Mouse (Mus musculus): ENCODE data around the gene Psmd7.
"Not testable (repeated sequence)": the region's sequence is repeated elsewhere in the genome, so short reads cannot be mapped to it uniquely, and the experiment has no call there.

Gene Psmd7

GRCm38 (mm10) chr8:107587995-107588780, at the start of gene Psmd7:
Gene Psmd7, minus strand, starts transcription at chr8:107588464.
- DNase-seq (ENCODE audit: low spot score): peak; percentile 93

GRCm38 (mm10) chr8:107633734-107634133, 45.5 kb upstream of the Psmd7 start:
- DNase-seq (ENCODE audit: low spot score): no peak

DNA sequence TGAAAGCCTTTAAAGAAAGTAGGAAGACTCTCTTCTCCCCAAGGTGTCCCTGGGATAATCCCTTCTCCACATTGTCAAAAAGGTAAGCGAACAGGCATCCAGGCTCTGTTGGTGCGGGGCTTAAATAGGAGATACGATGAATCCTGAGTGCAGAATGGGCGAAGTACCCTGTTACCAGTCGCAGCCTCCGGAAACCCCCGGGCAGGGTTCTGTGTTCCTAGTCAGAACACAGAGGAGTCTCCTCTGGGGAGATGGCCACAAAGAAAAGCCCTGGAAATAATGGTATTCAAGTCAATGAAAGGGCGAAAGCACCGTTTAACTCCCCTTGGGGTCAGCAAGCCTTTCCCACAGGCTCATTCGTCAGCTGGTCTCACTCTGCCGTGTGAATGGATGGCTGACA, 41.4 kb upstream of the Psmd7 start:
- no peak for DNase-seq (ENCODE audit: low spot score)

DNA sequence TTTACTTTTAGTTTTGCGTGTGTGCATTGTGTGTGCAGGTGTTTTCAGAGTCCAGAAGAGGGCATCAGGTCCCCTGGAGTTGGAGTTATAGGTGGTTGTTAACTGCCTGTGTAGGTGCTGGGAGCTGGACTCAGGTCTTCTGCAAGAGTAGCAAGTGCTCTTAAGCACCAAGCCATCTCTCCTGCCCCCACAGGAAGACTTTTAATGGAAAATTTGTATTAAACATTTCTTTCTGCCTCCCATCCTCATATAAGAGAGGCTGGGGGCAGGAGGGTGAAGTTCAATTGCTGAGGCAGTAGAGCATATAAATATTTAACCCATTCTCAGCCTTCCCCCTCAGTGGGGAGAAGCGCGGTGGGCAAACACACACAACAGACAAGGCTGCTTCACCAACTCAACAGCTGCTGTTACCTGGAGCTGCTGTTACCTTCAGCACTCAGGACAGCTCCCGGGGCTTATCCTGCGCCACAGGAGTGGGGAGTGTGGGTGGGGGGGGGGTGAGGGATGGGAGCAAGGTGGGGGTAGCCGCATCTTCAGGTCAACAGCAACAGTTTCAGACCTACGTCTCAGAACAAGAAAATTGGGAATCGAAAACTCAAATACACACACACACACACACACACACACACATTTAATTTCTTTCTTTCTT, 40.4 kb upstream of the Psmd7 start:
- DNase-seq (ENCODE audit: low spot score): no peak

GRCm38 (mm10) chr8:107627881-107628280, 39.6 kb upstream of the Psmd7 start:
- no peak for DNase-seq (ENCODE audit: low spot score)

GRCm38 (mm10) chr8:107624301-107624700, 36.0 kb upstream of the Psmd7 start:
- not testable (repeated sequence) for DNase-seq (ENCODE audit: low spot score)

DNA sequence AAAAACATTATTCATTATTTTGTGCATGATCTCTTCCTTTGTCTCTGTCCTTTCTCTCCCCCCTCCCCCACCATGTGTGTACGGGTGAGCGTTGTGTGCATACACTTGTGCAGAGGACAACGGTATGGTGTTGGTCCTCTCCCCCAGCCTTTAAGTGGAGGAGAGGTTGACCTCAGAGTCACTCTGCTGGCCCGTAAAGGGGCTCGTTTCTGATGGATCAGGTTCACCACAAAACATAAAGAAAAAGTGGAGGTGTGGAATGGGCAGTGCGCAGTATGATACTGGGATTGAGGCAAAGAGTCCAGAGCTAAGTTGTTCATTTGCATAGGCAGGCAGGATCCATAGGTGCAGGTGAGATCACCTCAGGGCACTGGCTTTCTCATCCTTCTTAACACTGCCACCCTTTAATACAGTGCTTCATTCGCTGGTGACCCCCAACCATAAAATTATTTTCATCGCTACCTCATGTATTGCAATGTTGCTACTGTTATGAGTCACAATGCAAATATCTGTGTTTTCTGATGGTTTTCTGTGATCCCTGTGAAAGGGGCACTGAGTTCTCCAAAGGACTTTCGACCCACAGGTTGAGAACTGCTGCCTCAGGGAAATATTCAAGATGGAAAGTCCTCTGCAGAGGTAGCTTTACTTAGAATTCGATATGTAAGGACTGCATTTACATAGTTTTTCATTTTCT, 33.8 kb upstream of the Psmd7 start:
- no peak for DNase-seq (ENCODE audit: low spot score)

GRCm38 (mm10) chr8:107621136-107621535, 32.9 kb upstream of the Psmd7 start:
- DNase-seq (ENCODE audit: low spot score): no peak

DNA sequence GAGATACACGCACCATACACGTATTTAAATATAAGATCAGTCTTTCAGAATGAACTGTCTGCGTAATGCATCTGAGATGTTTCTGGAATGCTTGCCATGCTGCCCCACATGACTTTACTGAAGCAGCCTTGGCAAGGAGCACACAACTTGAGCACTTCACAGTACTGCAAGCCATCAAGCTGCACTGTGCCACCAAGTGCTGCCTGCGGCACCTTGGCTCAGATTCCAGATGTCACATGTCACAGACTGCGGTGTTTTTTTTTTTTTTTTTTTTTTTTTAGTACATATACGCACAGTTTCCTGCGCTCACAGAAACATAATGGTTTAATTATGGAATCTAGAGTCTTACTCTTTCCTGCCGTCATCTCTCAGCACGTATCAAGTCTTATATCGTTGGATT, 30.2 kb upstream of the Psmd7 start:
- DNase-seq (ENCODE audit: low spot score): no peak

- no peak for DNase-seq (ENCODE audit: low spot score)
Measured at GRCm38 (mm10) chr8:107613411-107613810, 25.1 kb upstream of the Psmd7 start.

GRCm38 (mm10) chr8:107610845-107611244, 22.6 kb upstream of the Psmd7 start:
- no peak for DNase-seq (ENCODE audit: low spot score)

DNA sequence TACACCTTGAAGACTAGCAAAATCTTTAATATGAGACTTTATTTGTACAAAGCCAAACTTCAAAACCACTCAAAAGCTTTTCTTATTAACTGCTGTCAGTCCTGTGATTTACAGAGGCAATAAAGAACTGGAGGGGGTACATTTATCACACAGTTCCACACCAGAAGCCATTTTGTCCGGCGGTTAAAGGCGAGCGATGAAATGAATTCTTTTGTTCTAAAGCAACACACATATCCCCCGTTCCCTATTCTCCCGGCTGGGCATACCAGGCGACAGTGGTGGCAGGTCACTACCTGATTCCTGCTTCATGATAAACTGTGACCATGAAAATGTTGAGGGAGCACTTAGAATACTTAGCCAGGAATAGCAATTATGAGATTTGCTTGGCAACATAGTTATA, 20.5 kb upstream of the Psmd7 start:
- DNase-seq (ENCODE audit: low spot score): no peak

DNA sequence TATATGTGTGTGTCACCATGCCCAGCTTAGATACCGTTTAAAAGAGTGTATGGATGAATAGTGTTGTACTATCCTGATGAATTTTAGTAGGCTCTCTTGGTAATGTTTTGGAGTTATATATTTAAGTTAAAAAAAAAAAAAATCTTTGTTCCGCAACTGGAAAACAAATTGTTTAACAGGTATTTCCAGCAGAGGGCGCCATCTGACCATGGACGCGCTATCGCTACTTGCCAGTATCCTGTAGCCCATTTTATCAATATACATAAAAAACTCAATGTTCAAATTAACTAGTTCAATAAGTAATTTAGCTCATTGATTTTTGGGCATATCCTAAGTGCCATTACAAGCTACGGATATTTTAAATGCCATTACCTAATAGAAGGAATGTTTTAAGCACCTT, 14.8 kb upstream of the Psmd7 start:
- DNase-seq (ENCODE audit: low spot score): peak; percentile 69

DNA sequence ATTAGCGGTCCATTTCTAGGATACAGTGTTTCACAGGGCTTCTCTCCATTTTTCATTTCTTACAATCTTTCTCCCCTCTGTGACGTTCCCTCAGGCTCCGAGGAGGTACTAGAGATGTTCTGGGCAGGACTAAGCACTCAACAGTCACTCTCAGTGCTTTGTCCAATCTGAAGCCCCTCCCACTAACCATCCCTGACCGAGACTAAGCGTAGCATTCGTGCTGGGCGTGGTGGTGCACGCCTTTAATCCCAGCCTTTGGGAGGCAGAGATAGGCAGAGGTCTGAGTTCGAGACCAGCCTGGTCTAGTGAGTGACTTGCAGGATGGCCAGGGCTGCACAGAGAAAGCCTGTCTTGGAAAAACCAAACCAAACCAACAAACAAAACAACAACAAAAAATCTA, 11.4 kb upstream of the Psmd7 start:
- DNase-seq (ENCODE audit: low spot score): no peak

- no peak for DNase-seq (ENCODE audit: low spot score)
Measured at GRCm38 (mm10) chr8:107597731-107598130, 9.5 kb upstream of the Psmd7 start.

- DNase-seq (ENCODE audit: low spot score): no peak
Measured at GRCm38 (mm10) chr8:107594817-107595216, 6.6 kb upstream of the Psmd7 start.

GRCm38 (mm10) chr8:107593967-107594729, 5.9 kb upstream of the Psmd7 start:
- DNase-seq (ENCODE audit: low spot score): no peak

DNA sequence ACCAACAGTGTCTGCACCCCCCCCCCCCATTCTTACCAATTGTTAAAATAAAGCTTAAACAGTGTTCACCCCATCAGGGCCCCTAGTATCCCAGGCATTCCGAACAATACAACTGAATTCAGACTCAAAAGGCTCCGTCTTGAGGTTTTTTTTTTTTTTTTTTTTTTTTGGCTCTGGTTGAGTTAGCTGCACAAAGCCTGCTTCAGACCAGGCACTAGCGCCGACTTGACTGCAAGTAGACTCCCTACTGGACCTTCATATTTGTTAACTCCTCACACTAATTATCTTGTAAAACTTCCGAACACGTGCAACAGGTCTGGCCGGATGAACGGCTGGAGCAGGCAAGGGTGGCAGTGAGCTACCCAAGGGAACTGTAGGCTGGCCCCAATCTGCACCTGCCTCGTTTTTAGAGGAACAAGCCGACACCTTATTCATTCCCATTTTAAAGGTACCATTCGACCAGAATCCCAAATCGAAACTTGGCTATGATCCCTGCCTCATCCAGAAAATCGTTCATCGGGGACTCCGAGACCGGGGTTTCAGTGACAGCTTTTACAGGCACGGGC, 752 bp downstream of the Psmd7 start:
- peak; percentile 41 for DNase-seq (ENCODE audit: low spot score)

- no peak for DNase-seq (ENCODE audit: low spot score)
Measured at GRCm38 (mm10) chr8:107582136-107582535, 6.1 kb downstream of the Psmd7 start.

GRCm38 (mm10) chr8:107581536-107581935, 6.7 kb downstream of the Psmd7 start:
- no peak for DNase-seq (ENCODE audit: low spot score)

GRCm38 (mm10) chr8:107580879-107581278, 7.4 kb downstream of the Psmd7 start:
- DNase-seq (ENCODE audit: low spot score): no peak

DNA sequence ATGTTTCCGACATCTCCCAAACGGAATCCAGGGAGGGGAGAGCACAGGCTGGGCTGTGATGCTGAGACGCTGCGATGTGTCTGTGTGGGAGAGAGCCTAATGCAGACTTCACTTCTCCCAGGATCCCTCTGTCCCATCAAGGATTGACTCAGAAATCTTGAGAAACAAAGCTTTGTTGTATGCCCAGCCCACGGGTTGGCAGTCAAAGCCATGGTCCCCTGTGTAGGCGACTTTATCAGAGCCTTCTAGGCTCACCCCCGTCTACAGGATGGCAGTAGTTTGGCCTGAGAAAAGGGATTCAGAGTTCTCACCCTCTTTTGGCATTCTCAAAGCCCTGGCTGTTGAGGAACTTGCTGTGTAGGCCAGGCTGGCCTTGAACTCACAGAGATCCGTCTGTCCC, 9.7 kb downstream of the Psmd7 start:
- no peak for DNase-seq (ENCODE audit: low spot score)

Measured in urinary bladder, postnatal 25 days (tissue).